Mouse (Mus musculus): ENCODE measurements around the gene BC053393. TPM values are rescaled to one million over a fixed set of nuclear protein-coding genes. Genes with fewer than 3 reads are reported as not detected.
"Not testable (repeated sequence)": the region's sequence is repeated elsewhere in the genome, so short reads cannot be mapped to it uniquely, and the experiment has no call there.

BC053393 gene
- polyA plus RNA-seq, 1 experiment, result not detected

- no peak overlapping the region for H3K4me3 ChIP-seq (ENCODE audit: insufficient read depth, low read length)
- no peaks in the 10 kb centered on the region for H3K4me1 ChIP-seq (ENCODE audit: control insufficient read depth, insufficient read depth, low read length)
- H3K27ac ChIP-seq (ENCODE audit: insufficient read depth, low read length), result no peak overlapping the region
- no peak for TF ChIP-seq POLR2A (IDR thresholded peaks at IDR 0.05; ENCODE audit: extremely low read depth, insufficient read depth, low read length)
- no peak for TF ChIP-seq CTCF (IDR thresholded peaks at IDR 0.05; ENCODE audit: extremely low read depth, insufficient read depth, low read length)
Measured at GRCm38 (mm10) chr11:46565967-46566366, 5.4 kb upstream of the BC053393 start.

- Histone ChIP-seq H3K4me3 (ENCODE audit: insufficient read depth, low read length) (no peak overlapping the region), H3K27ac (ENCODE audit: insufficient read depth, low read length) (no peak overlapping the region), H3K4me1 (ENCODE audit: control insufficient read depth, insufficient read depth, low read length) (no peaks in the 10 kb centered on the region)
- TF ChIP-seq CTCF (IDR thresholded peaks at IDR 0.05; ENCODE audit: extremely low read depth, insufficient read depth, low read length) (no peak), POLR2A (IDR thresholded peaks at IDR 0.05; ENCODE audit: extremely low read depth, insufficient read depth, low read length) (no peak)
Measured at GRCm38 (mm10) chr11:46569107-46569506, 2.2 kb upstream of the BC053393 start.

GRCm38 (mm10) chr11:46578771-46579281, 7.5 kb downstream of the BC053393 start:
- TF ChIP-seq CTCF (IDR thresholded peaks at IDR 0.05; ENCODE audit: extremely low read depth, insufficient read depth, low read length), result no peak
- no peak for TF ChIP-seq POLR2A (IDR thresholded peaks at IDR 0.05; ENCODE audit: extremely low read depth, insufficient read depth, low read length)
- Histone ChIP-seq H3K4me3 (ENCODE audit: insufficient read depth, low read length) (no peak overlapping the region), H3K4me1 (ENCODE audit: control insufficient read depth, insufficient read depth, low read length) (no peaks in the 10 kb centered on the region), H3K27ac (ENCODE audit: insufficient read depth, low read length) (no peak overlapping the region)

GRCm38 (mm10) chr11:46580428-46580827, 9.1 kb downstream of the BC053393 start:
- no peaks in the 10 kb centered on the region for H3K4me1 ChIP-seq (ENCODE audit: control insufficient read depth, insufficient read depth, low read length)
- no peak overlapping the region for H3K27ac ChIP-seq (ENCODE audit: insufficient read depth, low read length)
- no peak for TF ChIP-seq CTCF (IDR thresholded peaks at IDR 0.05; ENCODE audit: extremely low read depth, insufficient read depth, low read length)
- TF ChIP-seq POLR2A (IDR thresholded peaks at IDR 0.05; ENCODE audit: extremely low read depth, insufficient read depth, low read length), result no peak
- no peak overlapping the region for H3K4me3 ChIP-seq (ENCODE audit: insufficient read depth, low read length)

GRCm38 (mm10) chr11:46582741-46583140, 11.4 kb downstream of the BC053393 start:
- no peak for TF ChIP-seq POLR2A (IDR thresholded peaks at IDR 0.05; ENCODE audit: extremely low read depth, insufficient read depth, low read length)
- no peak for TF ChIP-seq CTCF (IDR thresholded peaks at IDR 0.05; ENCODE audit: extremely low read depth, insufficient read depth, low read length)
- Histone ChIP-seq H3K27ac (ENCODE audit: insufficient read depth, low read length) (no peak overlapping the region), H3K4me1 (ENCODE audit: control insufficient read depth, insufficient read depth, low read length) (no peaks in the 10 kb centered on the region), H3K4me3 (ENCODE audit: insufficient read depth, low read length) (no peak overlapping the region)

GRCm38 (mm10) chr11:46592416-46592815, 21.1 kb downstream of the BC053393 start:
- Histone ChIP-seq H3K27ac (ENCODE audit: insufficient read depth, low read length) (no peak overlapping the region), H3K4me1 (ENCODE audit: control insufficient read depth, insufficient read depth, low read length) (no peaks in the 10 kb centered on the region), H3K4me3 (ENCODE audit: insufficient read depth, low read length) (no peak overlapping the region)
- TF ChIP-seq CTCF (IDR thresholded peaks at IDR 0.05; ENCODE audit: extremely low read depth, insufficient read depth, low read length) (no peak), POLR2A (IDR thresholded peaks at IDR 0.05; ENCODE audit: extremely low read depth, insufficient read depth, low read length) (no peak)

GRCm38 (mm10) chr11:46619929-46620328, 48.6 kb downstream of the BC053393 start:
- H3K27ac ChIP-seq (ENCODE audit: insufficient read depth, low read length), result no peak overlapping the region
- TF ChIP-seq POLR2A (IDR thresholded peaks at IDR 0.05; ENCODE audit: extremely low read depth, insufficient read depth, low read length), result no peak
- no peak for TF ChIP-seq CTCF (IDR thresholded peaks at IDR 0.05; ENCODE audit: extremely low read depth, insufficient read depth, low read length)
- H3K4me3 ChIP-seq (ENCODE audit: insufficient read depth, low read length), result no peak overlapping the region
- no peaks in the 10 kb centered on the region for H3K4me1 ChIP-seq (ENCODE audit: control insufficient read depth, insufficient read depth, low read length)

- H3K27ac ChIP-seq (ENCODE audit: insufficient read depth, low read length), result no peak overlapping the region
- no peaks in the 10 kb centered on the region for H3K4me1 ChIP-seq (ENCODE audit: control insufficient read depth, insufficient read depth, low read length)
- no peak overlapping the region for H3K4me3 ChIP-seq (ENCODE audit: insufficient read depth, low read length)
- TF ChIP-seq CTCF (IDR thresholded peaks at IDR 0.05; ENCODE audit: extremely low read depth, insufficient read depth, low read length) (no peak), POLR2A (IDR thresholded peaks at IDR 0.05; ENCODE audit: extremely low read depth, insufficient read depth, low read length) (no peak)
Measured at GRCm38 (mm10) chr11:46620414-46621168, 49.3 kb downstream of the BC053393 start.

- H3K4me1 ChIP-seq (ENCODE audit: control insufficient read depth, insufficient read depth, low read length), result no peaks in the 10 kb centered on the region
- TF ChIP-seq POLR2A (IDR thresholded peaks at IDR 0.05; ENCODE audit: extremely low read depth, insufficient read depth, low read length) (no peak), CTCF (IDR thresholded peaks at IDR 0.05; ENCODE audit: extremely low read depth, insufficient read depth, low read length) (no peak)
- no peak within 1 kb of the TSS for H3K27ac ChIP-seq (ENCODE audit: insufficient read depth, low read length)
- no peak within 1 kb of the TSS for H3K4me3 ChIP-seq (ENCODE audit: insufficient read depth, low read length)
Measured at GRCm38 (mm10) chr11:46629211-46629795, 58.0 kb downstream of the BC053393 start, which contains the start of gene Dppa1. Dppa1 (minus strand) TSS chr11:46629261.

GRCm38 (mm10) chr11:46631635-46632034, 60.3 kb downstream of the BC053393 start:
- H3K4me3 ChIP-seq (ENCODE audit: insufficient read depth, low read length), result no peak overlapping the region
- TF ChIP-seq POLR2A (IDR thresholded peaks at IDR 0.05; ENCODE audit: extremely low read depth, insufficient read depth, low read length), result no peak
- TF ChIP-seq CTCF (IDR thresholded peaks at IDR 0.05; ENCODE audit: extremely low read depth, insufficient read depth, low read length), result peak; percentile 59
- no peaks in the 10 kb centered on the region for H3K4me1 ChIP-seq (ENCODE audit: control insufficient read depth, insufficient read depth, low read length)
- H3K27ac ChIP-seq (ENCODE audit: insufficient read depth, low read length), result no peak overlapping the region

GRCm38 (mm10) chr11:46635516-46635915, 64.2 kb downstream of the BC053393 start:
- not testable (repeated sequence) for H3K4me1 ChIP-seq (ENCODE audit: control insufficient read depth, insufficient read depth, low read length); H3K27ac ChIP-seq (ENCODE audit: insufficient read depth, low read length); H3K4me3 ChIP-seq (ENCODE audit: insufficient read depth, low read length)

Measured in cortical plate, adult 2 months (tissue).